Mouse (Mus musculus) activated CD4-positive, CD25-positive, alpha-beta regulatory T cell, adult 4 months (primary cell): ENCODE data around the gene Elmsan1. TPM values are rescaled to one million over a fixed set of nuclear protein-coding genes. Genes with fewer than 3 reads are reported as not detected.

Experiments used
- ATAC-seq: one replicate; pipeline ENCODE4 v1.8.0; 2017
- polyA plus RNA-seq, 2 experiments: library from polyadenylated mRNA; unstranded; fragments of 100-300 nt; shearing (Covaris generic); gene quantifications; one replicate each; pipeline ENCODE4 v1.2.1; 2017

Elmsan1 gene
- polyA plus RNA-seq, 2 experiments from 2014 or later = 6.8 to 7.1 TPM

GRCm38 (mm10) chr12:84215758-84216440, 2.8 kb downstream of the Elmsan1 start:
- ATAC-seq = no peak

GRCm38 (mm10) chr12:84214495-84215175, 4.0 kb downstream of the Elmsan1 start:
- ATAC-seq = no peak

- no peak for ATAC-seq
Observed at GRCm38 (mm10) chr12:84212297-84212696, 6.4 kb downstream of the Elmsan1 start.

- no peak for ATAC-seq
Observed at GRCm38 (mm10) chr12:84211021-84211538, 7.6 kb downstream of the Elmsan1 start.

GRCm38 (mm10) chr12:84210288-84210687, 8.4 kb downstream of the Elmsan1 start:
- no peak for ATAC-seq

GRCm38 (mm10) chr12:84209093-84209492, 9.6 kb downstream of the Elmsan1 start:
- ATAC-seq = no peak

GRCm38 (mm10) chr12:84207209-84207817, 11.4 kb downstream of the Elmsan1 start:
- no peak for ATAC-seq

- peak; percentile 90 for ATAC-seq
Observed at GRCm38 (mm10) chr12:84206525-84206924, 12.2 kb downstream of the Elmsan1 start.

- no peak for ATAC-seq
Observed at GRCm38 (mm10) chr12:84205659-84206185, 13.0 kb downstream of the Elmsan1 start.

- no peak for ATAC-seq
Observed at GRCm38 (mm10) chr12:84204662-84205061, 14.0 kb downstream of the Elmsan1 start.

- no peak for ATAC-seq
Observed at GRCm38 (mm10) chr12:84203778-84204216, 14.9 kb downstream of the Elmsan1 start.

GRCm38 (mm10) chr12:84203170-84203777, 15.4 kb downstream of the Elmsan1 start:
- ATAC-seq = no peak

- no peak for ATAC-seq
Observed at GRCm38 (mm10) chr12:84202561-84202960, 16.1 kb downstream of the Elmsan1 start.

- peak; percentile 56 for ATAC-seq
Observed at GRCm38 (mm10) chr12:84201686-84202484, 16.8 kb downstream of the Elmsan1 start.

- ATAC-seq = no peak
Observed at GRCm38 (mm10) chr12:84201222-84201621, 17.5 kb downstream of the Elmsan1 start.

- no peak for ATAC-seq
Observed at GRCm38 (mm10) chr12:84198880-84199279, 19.8 kb downstream of the Elmsan1 start.

GRCm38 (mm10) chr12:84198076-84198679, 20.5 kb downstream of the Elmsan1 start:
- no peak for ATAC-seq

- ATAC-seq = no peak
Observed at GRCm38 (mm10) chr12:84195195-84195594, 23.5 kb downstream of the Elmsan1 start.

GRCm38 (mm10) chr12:84194400-84195109, 24.1 kb downstream of the Elmsan1 start:
- ATAC-seq = no peak

- ATAC-seq = peak; percentile 89
Observed at GRCm38 (mm10) chr12:84193642-84194399, 24.9 kb downstream of the Elmsan1 start.
